Mouse (Mus musculus) MEL (cell line): ENCODE results near the gene Zbtb24.

ENCODE experiments used
- BHLHE40 ChIP-seq: IDR thresholded peaks from 2 replicates; pipeline ENCODE4 v1.6.1; 2012; ENCODE audit warnings: low read depth, mild to moderate bottlenecking, inconsistent platforms, low read length, improper control_type of control experiment, borderline replicate concordance
- CTCF ChIP-seq, 3 experiments: IDR thresholded peaks in 2 of 3; conservative IDR thresholded peaks in 1 of 3; 2 replicates each; pipeline ENCODE4 v1.5.1; 2011 to 2012; ENCODE audit warnings: low read length in 3 of 3, low read depth in 2 of 3, mild to moderate bottlenecking in 2 of 3, improper control_type of control experiment in 1 of 3, inconsistent platforms in 1 of 3, mixed read lengths in 1 of 3, moderate library complexity in 1 of 3; ENCODE audit not compliant: control insufficient read depth in 1 of 3, insufficient read depth in 1 of 3, poor library complexity in 1 of 3, severe bottlenecking in 1 of 3
- EP300 ChIP-seq, 2 experiments: IDR thresholded peaks; 2 replicates each; pipeline ENCODE4 v1.6.1; 2011; ENCODE audit warnings: improper control_type of control experiment in 2 of 2, low read length in 2 of 2, low read depth in 1 of 2, mild to moderate bottlenecking in 1 of 2
- HCFC1 ChIP-seq: IDR thresholded peaks from 2 replicates; pipeline ENCODE4 v1.6.1; 2012; ENCODE audit warnings: low read depth, mild to moderate bottlenecking, inconsistent platforms, low read length, improper control_type of control experiment, moderate library complexity
- MAX ChIP-seq: IDR thresholded peaks from 2 replicates; pipeline ENCODE4 v1.6.1; 2011; ENCODE audit warnings: low read length, improper control_type of control experiment
- NRF1 ChIP-seq: IDR thresholded peaks from 2 replicates; pipeline ENCODE4 v1.6.1; 2014; ENCODE audit warnings: low read depth, mild to moderate bottlenecking, inconsistent platforms, low read length, improper control_type of control experiment, moderate library complexity; ENCODE audit not compliant: poor library complexity, insufficient read depth, severe bottlenecking
- POLR2A ChIP-seq, 2 experiments: IDR thresholded peaks; 2 replicates each; pipeline ENCODE4 v1.6.1; 2011 to 2012; ENCODE audit warnings: low read length in 2 of 2, mild to moderate bottlenecking in 2 of 2, control low read depth in 1 of 2, improper control_type of control experiment in 1 of 2, low read depth in 1 of 2, moderate library complexity in 1 of 2; ENCODE audit not compliant: control insufficient read depth in 1 of 2, insufficient read depth in 1 of 2, poor library complexity in 1 of 2
- POLR2AphosphoS2 ChIP-seq: IDR thresholded peaks from 2 replicates; pipeline ENCODE4 v1.6.1; 2011; ENCODE audit warnings: low read length, improper control_type of control experiment
- SMC3 ChIP-seq: IDR thresholded peaks from 2 replicates; pipeline ENCODE4 v1.6.1; 2011; ENCODE audit warnings: low read depth, low read length, improper control_type of control experiment
- TAL1 ChIP-seq: IDR thresholded peaks from 2 replicates; pipeline ENCODE4 v1.6.1; 2012; ENCODE audit warnings: mild to moderate bottlenecking, inconsistent platforms, low read length, moderate library complexity, mixed read lengths

- no peak for TF ChIP-seq POLR2A (IDR thresholded peaks at IDR 0.05; ENCODE audit: control insufficient read depth in 1 of 2, insufficient read depth in 1 of 2, low read depth in 1 of 2, low read length in 2 of 2, poor library complexity in 1 of 2)
- no peak for TF ChIP-seq BHLHE40
- no peak for TF ChIP-seq CTCF (IDR thresholded peaks at IDR 0.05 in 2 of 3, conservative IDR thresholded peaks at IDR 0.05 in 1 of 3; ENCODE audit: control insufficient read depth in 1 of 3, insufficient read depth in 1 of 3, low read depth in 2 of 3, low read length in 3 of 3, poor library complexity in 1 of 3, severe bottlenecking in 1 of 3)
- no peak for TF ChIP-seq MAX
- TF ChIP-seq SMC3 = no peak
- TF ChIP-seq POLR2AphosphoS2 = no peak
- no peak for TF ChIP-seq TAL1
- TF ChIP-seq NRF1 = no peak
- TF ChIP-seq HCFC1 = no peak
- no peak for TF ChIP-seq EP300 (IDR thresholded peaks at IDR 0.05; ENCODE audit: low read depth in 1 of 2, low read length in 2 of 2)
Measured at GRCm38 (mm10) chr10:41450780-41451522, 768 bp downstream of the Zbtb24 start.
